Mouse (Mus musculus) spleen, adult 10 weeks (tissue): Measurements from ENCODE around the gene H13. TPM values are rescaled to one million over a fixed set of nuclear protein-coding genes. Genes with fewer than 3 reads are reported as not detected.

ENCODE experiments used
- polyA plus RNA-seq: library from polyadenylated mRNA; stranded (reverse); fragments of 350-450 nt; fragmentation: Illumina TruSeq; extraction: RNeasy Lipid Tissue Mini Kit (QIAGEN cat#74804); gene quantifications from one replicate; pipeline ENCODE4 v1.2.3, GENCODE M21; 2015; ENCODE audit warnings: low replicate concordance; ENCODE audit not compliant: insufficient read depth

Gene H13
- polyA plus RNA-seq, result 77.9 TPM

GRCm38 (mm10) chr2:152669256-152669638, at the start of gene H13:
Gene H13, plus strand, starts transcription at chr2:152669461.

GRCm38 (mm10) chr2:152622953-152623352, 46.3 kb upstream of the H13 start, which contains the start of gene Defb25:
Gene Defb25, minus strand, starts transcription at chr2:152623053.

GRCm38 (mm10) chr2:152626774-152627591, 42.3 kb upstream of the H13 start, which contains the start of gene Rem1:
Gene Rem1, plus strand, starts transcription at chr2:152626951.

DNA sequence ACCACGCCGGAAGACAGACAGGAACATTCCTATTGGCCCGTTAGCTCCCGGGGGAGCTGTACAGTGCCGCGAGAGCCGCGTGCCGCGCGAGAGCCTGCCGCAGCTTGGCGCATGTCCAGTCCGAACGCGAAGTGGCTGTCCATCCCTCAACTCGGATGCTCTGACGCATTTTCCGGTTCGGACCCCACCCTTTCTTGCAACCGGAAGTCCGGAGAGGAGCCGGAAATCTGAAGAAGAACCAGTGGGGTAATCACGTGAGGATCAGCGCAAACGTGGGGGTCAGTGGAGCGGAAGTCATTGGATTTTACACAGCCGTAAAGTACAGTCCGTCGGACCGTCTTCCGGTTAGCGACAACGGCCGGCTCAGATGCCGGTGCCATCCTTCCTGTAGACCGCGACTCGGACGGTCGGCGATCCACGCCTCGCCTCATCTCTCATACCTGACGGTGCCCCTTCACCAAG, 17.6 kb downstream of the H13 start, which contains the start of gene Mcts2:
TSS of gene Mcts2 (plus strand) at position 230 of the 462 bp plus-strand sequence.

DNA sequence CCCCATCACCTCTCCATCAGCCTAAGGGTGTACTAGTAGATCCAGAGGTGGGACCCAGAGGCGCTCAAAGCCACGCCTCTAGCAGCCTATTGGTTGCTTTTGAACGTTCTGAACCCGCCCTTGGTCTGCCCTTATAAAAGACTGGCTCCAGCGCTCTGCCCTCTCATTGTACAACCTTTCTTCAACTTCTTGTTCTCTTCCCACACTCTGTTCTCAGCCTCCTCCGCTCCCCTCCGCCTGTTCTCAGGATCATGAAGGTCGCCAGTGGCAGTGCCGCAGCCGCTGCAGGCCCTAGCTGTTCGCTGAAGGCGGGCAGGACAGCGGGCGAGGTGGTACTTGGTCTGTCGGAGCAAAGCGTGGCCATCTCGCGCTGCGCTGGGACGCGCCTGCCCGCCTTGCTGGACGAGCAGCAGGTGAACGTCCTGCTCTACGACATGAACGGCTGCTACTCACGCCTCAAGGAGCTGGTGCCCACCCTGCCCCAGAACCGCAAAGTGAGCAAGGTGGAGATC, 66.9 kb downstream of the H13 start, which contains the start of gene Id1:
TSS of gene Id1 (plus strand) at position 162 of the 512 bp plus-strand sequence.

GRCm38 (mm10) chr2:152753944-152754711, 84.9 kb downstream of the H13 start, which contains the start of gene Cox4i2:
Gene Cox4i2, plus strand, starts transcription at chr2:152754173.

Other genes with a start within 250 kb of the H13 start
- not detected for gene Defb23, start 204.8 kb upstream of the H13 start, polyA plus RNA-seq
- gene Defb20, start 192.4 kb upstream of the H13 start, polyA plus RNA-seq, result not detected
- not detected for gene Defb22, start 179.3 kb upstream of the H13 start, polyA plus RNA-seq
- gene Defb26, start 157.8 kb upstream of the H13 start, polyA plus RNA-seq, result not detected
- not detected for gene Defb28, start 151.2 kb upstream of the H13 start, polyA plus RNA-seq
- gene Defb29, start 129.4 kb upstream of the H13 start, polyA plus RNA-seq, result not detected
- not detected for gene Gm17416, start 100.1 kb upstream of the H13 start, polyA plus RNA-seq
- gene Defb21, start 96.7 kb upstream of the H13 start, polyA plus RNA-seq, result not detected
- gene Defb19, start 89.1 kb upstream of the H13 start, polyA plus RNA-seq, result not detected
- not detected for gene Defb45, start 70.1 kb upstream of the H13 start, polyA plus RNA-seq
- not detected for gene Defb36, start 65.1 kb upstream of the H13 start, polyA plus RNA-seq
- gene Defb25, start 46.4 kb upstream of the H13 start, polyA plus RNA-seq, result not detected
- gene Rem1, start 42.5 kb upstream of the H13 start, polyA plus RNA-seq, result 3.6 TPM
- 8.0 TPM for gene Mcts2, start 17.6 kb downstream of the H13 start, polyA plus RNA-seq
- gene Id1, start 66.8 kb downstream of the H13 start, polyA plus RNA-seq, result 10.5 TPM
- gene Cox4i2, start 84.7 kb downstream of the H13 start, polyA plus RNA-seq, result 0.76 TPM
- 34.2 TPM for gene Bcl2l1, start 162.3 kb downstream of the H13 start, polyA plus RNA-seq
- gene Tpx2, start 178.5 kb downstream of the H13 start, polyA plus RNA-seq, result 17.3 TPM
- 0.29 TPM for gene Mylk2, start 241.9 kb downstream of the H13 start, polyA plus RNA-seq